Mouse (Mus musculus): ENCODE data around the gene Rbfox3. TPM values are rescaled to one million over a fixed set of nuclear protein-coding genes. Genes with fewer than 3 reads are reported as not detected.

Rbfox3 gene
- polyA plus RNA-seq, 1 experiment from 2014 or later, result 0.35 TPM

DNA sequence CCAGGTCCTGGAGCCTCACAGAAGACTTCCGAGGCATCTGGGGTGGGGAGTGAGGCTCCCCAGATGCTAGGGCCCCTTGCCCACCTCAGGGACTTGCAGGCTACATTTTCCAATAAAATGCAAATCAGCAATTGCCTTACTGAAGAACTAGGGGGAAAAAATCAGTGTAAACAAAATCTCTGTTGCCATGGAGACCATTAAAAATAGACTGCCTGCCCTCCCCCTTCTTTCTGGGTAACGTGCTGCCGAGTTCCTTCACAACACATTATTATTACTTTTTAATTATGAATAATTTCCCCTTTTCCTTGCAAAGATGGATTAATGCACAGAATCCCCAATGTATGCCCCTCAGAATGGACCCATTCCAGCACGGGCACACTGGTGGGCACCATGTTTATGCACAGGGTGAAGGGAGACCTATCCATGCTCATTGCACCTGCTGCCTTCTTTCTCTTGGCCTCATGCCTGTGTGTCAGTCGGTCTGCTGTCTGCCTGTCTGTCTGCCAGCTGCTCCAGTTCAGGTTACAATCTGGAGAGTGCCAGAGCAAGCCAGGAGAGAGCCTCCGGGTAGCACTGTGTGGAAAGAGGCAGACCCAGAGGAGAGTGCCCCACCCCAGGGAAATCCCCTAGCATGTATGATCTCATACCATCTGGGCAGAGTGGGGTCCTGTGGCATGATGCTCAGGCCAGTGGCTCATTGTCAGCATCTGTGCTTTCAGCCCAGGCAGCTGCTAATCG lies 159.3 kb downstream of the Rbfox3 start:
- Histone ChIP-seq H3K4me2 (ENCODE audit: low read depth, low read length) (no peak overlapping the region), H3K36me3 (ENCODE audit: control insufficient read depth, insufficient read depth, low read length) (no peaks in the 10 kb centered on the region), H3K4me3 (ENCODE audit: low read length) (no peak overlapping the region), H3K27me3 (ENCODE audit: control insufficient read depth, insufficient read depth, low read depth, low read length) (no peaks in the 10 kb centered on the region), H3K27ac (ENCODE audit: low read length) (no peak overlapping the region), H3K4me1 (replicated peaks; ENCODE audit: control insufficient read depth, insufficient read depth, low read length) (no peaks in the 10 kb centered on the region), H3K9ac (ENCODE audit: low read length) (no peak overlapping the region), H3K9me3 (ENCODE audit: control insufficient read depth, low read length) (no peaks in the 10 kb centered on the region)
- ATAC-seq (ENCODE audit: low read depth), result no peak
- 46% methylated on average over 7 of the region's 7 CpGs for WGBS

DNA sequence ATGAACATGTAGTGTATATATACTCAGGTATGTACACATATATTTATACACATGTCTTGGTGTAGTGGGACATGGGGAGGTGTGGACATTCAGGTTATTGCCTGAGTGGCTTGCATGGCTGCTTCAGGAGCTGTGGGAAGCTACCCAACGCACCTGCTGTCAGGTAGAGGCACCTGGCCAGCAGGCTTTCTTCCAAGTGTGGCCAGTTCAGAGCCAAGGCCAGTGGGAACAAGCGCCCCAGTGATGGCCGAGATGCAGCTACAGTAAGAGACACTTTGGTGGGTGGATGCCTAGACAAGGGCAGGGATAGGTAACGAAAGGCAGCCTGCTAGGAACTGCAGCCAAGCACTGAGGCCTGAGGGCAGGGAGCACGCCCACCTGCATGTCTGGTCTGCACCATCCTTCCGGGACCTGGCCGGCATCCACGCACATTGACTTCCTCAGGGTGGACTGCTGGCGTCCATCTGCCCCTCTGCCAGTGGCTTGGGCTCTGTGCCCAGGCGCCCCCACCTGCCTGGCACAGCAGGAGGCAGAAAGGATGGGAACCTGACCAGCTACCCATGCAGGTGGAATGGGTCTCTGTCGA lies 160.6 kb downstream of the Rbfox3 start:
- H3K9ac ChIP-seq (ENCODE audit: low read length), result no peak overlapping the region
- H3K4me2 ChIP-seq (ENCODE audit: low read depth, low read length), result no peak overlapping the region
- 75% methylated on average over 11 of the region's 11 CpGs for WGBS
- no peak for ATAC-seq (ENCODE audit: low read depth)
- H3K27ac ChIP-seq (ENCODE audit: low read length), result no peak overlapping the region
- H3K36me3 ChIP-seq (ENCODE audit: control insufficient read depth, insufficient read depth, low read length), result no peaks in the 10 kb centered on the region
- no peak overlapping the region for H3K4me3 ChIP-seq (ENCODE audit: low read length)
- peaks cover 8% of the 10 kb centered on the region for H3K27me3 ChIP-seq (ENCODE audit: control insufficient read depth, insufficient read depth, low read depth, low read length)
- H3K9me3 ChIP-seq (ENCODE audit: control insufficient read depth, low read length), result no peaks in the 10 kb centered on the region
- no peaks in the 10 kb centered on the region for H3K4me1 ChIP-seq (replicated peaks; ENCODE audit: control insufficient read depth, insufficient read depth, low read length)

DNA sequence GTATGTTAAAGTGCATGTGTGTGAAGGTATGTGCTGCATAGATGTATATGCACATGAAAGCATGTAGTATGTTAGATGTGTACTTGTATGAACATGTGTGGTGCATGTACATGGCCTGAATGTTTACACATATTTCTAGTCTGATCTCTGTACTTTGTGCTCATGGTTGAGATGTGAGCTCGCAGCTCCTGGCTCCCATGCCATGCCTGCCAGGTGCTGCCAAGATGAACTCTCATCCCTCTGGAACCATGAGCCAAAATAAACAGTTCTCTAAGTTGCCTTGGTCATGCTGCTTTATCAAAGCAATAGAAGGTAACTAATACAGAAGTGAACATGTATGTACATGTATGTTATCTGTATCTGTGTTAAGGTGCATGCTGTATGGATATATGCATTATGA lies 161.9 kb downstream of the Rbfox3 start:
- WGBS, result 78% methylated on average over 1 of the region's 1 CpGs
- Histone ChIP-seq H3K9me3 (ENCODE audit: control insufficient read depth, low read length) (no peaks in the 10 kb centered on the region), H3K4me1 (replicated peaks; ENCODE audit: control insufficient read depth, insufficient read depth, low read length) (no peaks in the 10 kb centered on the region; the same call in 1 of the 2 replicates), H3K4me2 (ENCODE audit: low read depth, low read length) (no peak overlapping the region), H3K4me3 (ENCODE audit: low read length) (no peak overlapping the region), H3K27ac (ENCODE audit: low read length) (no peak overlapping the region), H3K9ac (ENCODE audit: low read length) (no peak overlapping the region), H3K27me3 (ENCODE audit: control insufficient read depth, insufficient read depth, low read depth, low read length) (peaks cover 20% of the 10 kb centered on the region), H3K36me3 (ENCODE audit: control insufficient read depth, insufficient read depth, low read length) (no peaks in the 10 kb centered on the region)
- ATAC-seq (ENCODE audit: low read depth), result no peak

DNA sequence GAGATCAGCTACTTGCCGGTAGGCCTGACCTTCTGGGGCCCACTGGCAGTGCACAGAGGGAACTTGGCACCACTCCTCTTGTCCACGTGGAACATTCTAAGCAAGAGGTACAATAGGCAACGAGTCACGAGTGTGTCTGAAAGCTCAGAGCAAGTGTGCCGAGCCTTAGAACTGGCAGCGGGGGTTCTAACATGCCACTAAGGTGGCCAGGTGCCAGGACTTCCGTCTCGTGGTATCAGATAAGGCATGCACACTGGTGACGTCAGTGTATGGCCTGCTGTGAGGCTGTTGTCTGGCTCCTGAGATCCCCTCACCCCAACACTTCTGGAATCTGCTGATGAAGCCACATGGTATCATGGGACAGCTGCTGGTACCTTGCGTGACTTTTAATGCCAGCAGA lies 162.8 kb downstream of the Rbfox3 start:
- no peaks in the 10 kb centered on the region for H3K36me3 ChIP-seq (ENCODE audit: control insufficient read depth, insufficient read depth, low read length)
- no peak overlapping the region for H3K4me2 ChIP-seq (ENCODE audit: low read depth, low read length)
- H3K27ac ChIP-seq (ENCODE audit: low read length), result no peak overlapping the region
- H3K4me3 ChIP-seq (ENCODE audit: low read length), result no peak overlapping the region
- H3K27me3 ChIP-seq (ENCODE audit: control insufficient read depth, insufficient read depth, low read depth, low read length), result peaks cover 27% of the 10 kb centered on the region
- ATAC-seq (ENCODE audit: low read depth), result no peak
- no peaks in the 10 kb centered on the region for H3K9me3 ChIP-seq (ENCODE audit: control insufficient read depth, low read length)
- no peak overlapping the region for H3K9ac ChIP-seq (ENCODE audit: low read length)
- H3K4me1 ChIP-seq (replicated peaks; ENCODE audit: control insufficient read depth, insufficient read depth, low read length), result no peaks in the 10 kb centered on the region; the same call in 1 of the 2 replicates
- WGBS, result 37% methylated on average over 10 of the region's 10 CpGs

DNA sequence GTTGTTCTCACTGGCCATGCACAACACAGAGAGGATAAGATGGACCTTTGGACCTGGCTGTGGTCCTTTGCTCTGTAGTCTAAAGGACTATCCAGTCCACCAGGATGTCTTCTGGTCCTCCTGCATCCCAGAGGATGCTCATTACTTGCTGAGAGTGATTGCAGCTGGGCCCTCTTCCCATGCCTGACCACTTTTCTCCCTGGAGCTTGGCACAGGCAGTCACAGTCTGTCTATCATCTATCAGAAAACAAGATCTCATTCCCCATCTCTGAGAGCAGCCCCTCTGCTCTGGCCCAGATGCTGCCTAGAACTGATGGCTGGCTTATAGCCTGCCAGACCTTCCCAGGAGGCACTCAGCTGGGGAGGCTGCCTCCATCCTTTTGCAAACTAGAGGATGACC lies 166.1 kb downstream of the Rbfox3 start:
- H3K9me3 ChIP-seq (ENCODE audit: control insufficient read depth, low read length), result no peaks in the 10 kb centered on the region
- H3K4me2 ChIP-seq (ENCODE audit: low read depth, low read length), result no peak overlapping the region
- H3K27me3 ChIP-seq (ENCODE audit: control insufficient read depth, insufficient read depth, low read depth, low read length), result peaks cover 27% of the 10 kb centered on the region
- no peaks in the 10 kb centered on the region for H3K36me3 ChIP-seq (ENCODE audit: control insufficient read depth, insufficient read depth, low read length)
- ATAC-seq (ENCODE audit: low read depth), result no peak
- H3K4me1 ChIP-seq (replicated peaks; ENCODE audit: control insufficient read depth, insufficient read depth, low read length), result no peaks in the 10 kb centered on the region; the same call in 1 of the 2 replicates
- no peak overlapping the region for H3K4me3 ChIP-seq (ENCODE audit: low read length)
- H3K9ac ChIP-seq (ENCODE audit: low read length), result no peak overlapping the region
- no peak overlapping the region for H3K27ac ChIP-seq (ENCODE audit: low read length)

DNA sequence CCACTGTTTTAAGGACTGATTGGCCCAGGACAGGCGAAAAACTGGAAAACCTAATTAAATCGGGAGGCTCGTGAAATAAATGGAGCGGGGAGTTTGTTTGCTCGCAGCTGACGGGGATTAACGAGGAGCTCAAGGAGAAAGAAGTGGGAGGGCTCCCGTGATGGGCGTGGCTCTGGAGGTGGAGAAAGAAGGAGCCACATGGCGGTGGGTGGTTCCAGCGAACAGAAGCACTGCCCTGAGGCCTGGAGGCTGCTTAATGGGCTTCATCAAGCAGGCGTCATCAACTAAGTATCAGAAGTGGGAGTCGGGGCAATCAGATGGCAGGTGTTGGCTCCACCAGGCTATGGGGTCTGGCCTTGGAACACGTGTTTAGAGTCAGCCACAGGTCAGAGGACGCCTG lies 166.6 kb downstream of the Rbfox3 start:
- peaks cover 29% of the 10 kb centered on the region for H3K27me3 ChIP-seq (ENCODE audit: control insufficient read depth, insufficient read depth, low read depth, low read length)

GRCm38 (mm10) chr11:118742762-118743161 lies 168.6 kb downstream of the Rbfox3 start:
- 13% methylated on average over 3 of the region's 3 CpGs for WGBS
- Histone ChIP-seq H3K36me3 (ENCODE audit: control insufficient read depth, insufficient read depth, low read length) (no peaks in the 10 kb centered on the region), H3K27ac (ENCODE audit: low read length) (no peak overlapping the region), H3K4me1 (replicated peaks; ENCODE audit: control insufficient read depth, insufficient read depth, low read length) (no peaks in the 10 kb centered on the region; the same call in 1 of the 2 replicates), H3K4me3 (ENCODE audit: low read length) (no peak overlapping the region), H3K4me2 (ENCODE audit: low read depth, low read length) (no peak overlapping the region), H3K9me3 (ENCODE audit: control insufficient read depth, low read length) (no peaks in the 10 kb centered on the region), H3K27me3 (ENCODE audit: control insufficient read depth, insufficient read depth, low read depth, low read length) (peaks cover 31% of the 10 kb centered on the region), H3K9ac (ENCODE audit: low read length) (no peak overlapping the region)
- no peak for ATAC-seq (ENCODE audit: low read depth)

More for the DNA sequence above, 166.6 kb downstream of the Rbfox3 start:
- H3K4me2 ChIP-seq (ENCODE audit: low read depth, low read length), result peak overlapping the region; percentile 42
- H3K9me3 ChIP-seq (ENCODE audit: control insufficient read depth, low read length), result no peaks in the 10 kb centered on the region
- no peaks in the 10 kb centered on the region; the same call in 1 of the 2 replicates for H3K4me1 ChIP-seq (replicated peaks; ENCODE audit: control insufficient read depth, insufficient read depth, low read length)
- H3K4me3 ChIP-seq (ENCODE audit: low read length), result peak overlapping the region; percentile 13; the same call in 1 of the 2 replicates
- H3K27ac ChIP-seq (ENCODE audit: low read length), result no peak overlapping the region
- H3K9ac ChIP-seq (ENCODE audit: low read length), result no peak overlapping the region
- WGBS, result under 1% methylated on average over 15 of the region's 15 CpGs
- peak; percentile 20; the same call in 1 of the 2 replicates for ATAC-seq (ENCODE audit: low read depth)
- no peaks in the 10 kb centered on the region for H3K36me3 ChIP-seq (ENCODE audit: control insufficient read depth, insufficient read depth, low read length)

DNA sequence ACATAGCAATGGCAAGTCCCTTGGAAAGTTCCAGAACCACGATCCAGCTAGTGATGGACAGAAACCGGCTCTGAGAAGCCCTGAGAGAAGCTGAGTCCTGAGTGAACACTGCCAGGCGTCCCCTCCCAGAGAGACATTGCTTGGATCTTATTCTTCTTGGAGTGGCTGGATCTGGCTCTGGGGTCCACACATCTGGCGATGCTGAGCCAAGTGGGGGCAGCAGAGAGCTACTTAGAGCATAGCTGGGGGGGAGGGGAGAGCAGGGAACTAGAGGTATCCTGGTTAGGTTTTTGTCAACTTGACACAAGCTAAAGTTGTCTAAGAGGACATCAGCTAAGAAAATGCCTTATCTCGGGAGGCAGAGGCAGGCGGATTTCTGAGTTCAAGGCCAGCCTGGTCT lies 170.1 kb downstream of the Rbfox3 start:
- peaks cover 27% of the 10 kb centered on the region for H3K27me3 ChIP-seq (ENCODE audit: control insufficient read depth, insufficient read depth, low read depth, low read length)
- no peaks in the 10 kb centered on the region; the same call in 1 of the 2 replicates for H3K4me1 ChIP-seq (replicated peaks; ENCODE audit: control insufficient read depth, insufficient read depth, low read length)
- no peaks in the 10 kb centered on the region for H3K36me3 ChIP-seq (ENCODE audit: control insufficient read depth, insufficient read depth, low read length)
- H3K9me3 ChIP-seq (ENCODE audit: control insufficient read depth, low read length), result no peaks in the 10 kb centered on the region
- 33% methylated on average over 6 of the region's 6 CpGs for WGBS
- H3K4me2 ChIP-seq (ENCODE audit: low read depth, low read length), result no peak overlapping the region
- no peak overlapping the region for H3K27ac ChIP-seq (ENCODE audit: low read length)
- no peak for ATAC-seq (ENCODE audit: low read depth)
- no peak overlapping the region for H3K9ac ChIP-seq (ENCODE audit: low read length)
- H3K4me3 ChIP-seq (ENCODE audit: low read length), result no peak overlapping the region

GRCm38 (mm10) chr11:118740001-118740400 lies 171.4 kb downstream of the Rbfox3 start:
- Histone ChIP-seq H3K36me3 (ENCODE audit: control insufficient read depth, insufficient read depth, low read length) (no peaks in the 10 kb centered on the region), H3K27ac (ENCODE audit: low read length) (no peak overlapping the region), H3K27me3 (ENCODE audit: control insufficient read depth, insufficient read depth, low read depth, low read length) (peaks cover 16% of the 10 kb centered on the region), H3K9ac (ENCODE audit: low read length) (no peak overlapping the region), H3K4me1 (replicated peaks; ENCODE audit: control insufficient read depth, insufficient read depth, low read length) (no peaks in the 10 kb centered on the region; the same call in 1 of the 2 replicates), H3K4me3 (ENCODE audit: low read length) (no peak overlapping the region), H3K4me2 (ENCODE audit: low read depth, low read length) (no peak overlapping the region), H3K9me3 (ENCODE audit: control insufficient read depth, low read length) (no peaks in the 10 kb centered on the region)
- ATAC-seq (ENCODE audit: low read depth), result no peak
- WGBS, result 12% methylated on average over 6 of the region's 6 CpGs

Measured in lung, embryonic 16.5 days (tissue).